Mouse (Mus musculus): ENCODE measurements at regions not wholly inside any gene's neighbourhood (a gene's known extent, or its start where the extent isn't known, plus 50 kb on each side); places are given as distances from the start of the nearest gene placed in this dataset.

DNA sequence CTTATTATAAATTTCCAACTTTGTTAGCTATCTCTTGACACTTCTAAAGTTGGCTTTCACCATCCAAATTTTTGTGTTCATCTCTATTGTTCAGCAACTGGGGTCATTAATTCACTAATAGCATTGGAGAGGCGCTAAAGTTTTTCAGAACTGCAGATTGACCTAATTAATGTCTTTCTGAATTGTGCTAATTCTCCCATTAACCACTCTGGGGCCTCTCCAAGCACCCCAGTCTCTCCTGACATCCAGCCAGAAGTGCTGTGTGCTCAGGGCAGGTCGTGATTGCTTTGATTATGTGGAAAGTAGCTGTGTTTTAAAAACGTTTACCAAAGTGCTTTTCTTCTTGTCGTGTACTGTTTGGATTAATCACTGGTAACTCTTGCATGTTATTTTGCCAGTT, 117.0 kb upstream of the Rbms1 start:
- no peak for DNase-seq

DNA sequence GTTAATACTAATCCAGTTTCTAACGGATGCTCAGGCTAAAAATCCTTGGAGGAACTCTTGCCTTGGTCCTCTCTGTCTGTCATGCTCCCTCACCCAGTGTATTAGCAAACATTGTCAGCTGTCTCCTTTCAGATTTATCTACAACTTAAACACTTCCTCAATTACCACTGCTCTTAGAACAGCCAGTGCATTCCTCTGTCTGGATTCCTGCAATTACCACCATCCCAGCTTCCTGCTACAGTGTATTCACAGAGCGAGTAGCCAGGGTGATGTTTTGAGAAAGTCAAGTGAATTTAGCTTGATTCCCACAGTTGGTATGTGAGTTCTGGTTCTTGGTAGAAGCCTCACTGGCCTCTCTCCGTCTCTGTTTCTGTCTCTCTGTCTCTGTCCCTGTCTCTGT, 108.0 kb upstream of the Rbms1 start:
- DNase-seq = no peak

DNA sequence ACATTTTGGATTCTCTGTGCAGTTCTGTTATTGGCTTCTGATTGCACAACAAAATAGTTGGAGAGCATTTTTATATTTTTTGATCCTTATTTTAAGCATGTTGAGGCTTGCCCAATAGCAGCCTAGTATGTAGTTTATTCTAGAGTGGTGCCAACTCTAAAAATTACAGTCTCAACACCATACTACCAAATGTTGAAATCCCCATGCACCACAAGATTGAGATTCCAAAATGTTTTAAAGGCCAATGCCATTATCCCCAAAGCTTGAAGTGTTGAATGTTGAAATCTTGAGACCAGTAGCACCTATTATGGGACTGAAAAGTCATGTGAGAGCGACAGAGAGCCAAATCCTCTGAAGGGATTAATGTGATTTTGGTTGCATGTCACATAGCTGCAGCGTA, 104.9 kb upstream of the Rbms1 start:
- no peak for DNase-seq

DNA sequence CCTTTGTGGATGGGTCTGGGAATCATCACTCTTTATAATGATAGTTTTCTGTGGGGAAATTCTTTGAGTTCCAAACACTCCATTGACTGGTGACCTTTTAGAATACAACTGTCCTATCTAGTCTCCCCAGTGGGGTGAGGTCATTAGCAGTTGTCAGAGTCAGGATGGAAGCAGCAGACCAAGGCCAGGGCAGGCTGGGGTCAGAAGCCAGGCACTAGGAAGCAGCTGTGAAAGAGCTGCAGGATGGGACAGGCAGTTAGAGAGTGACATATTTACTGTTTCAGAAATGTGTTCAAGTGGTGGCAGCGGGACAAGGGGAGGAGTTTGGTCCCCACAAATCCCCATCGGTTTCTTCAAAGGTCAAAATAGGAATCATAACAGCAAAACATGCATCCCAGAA, 99.1 kb upstream of the Rbms1 start:
- no peak for DNase-seq

DNA sequence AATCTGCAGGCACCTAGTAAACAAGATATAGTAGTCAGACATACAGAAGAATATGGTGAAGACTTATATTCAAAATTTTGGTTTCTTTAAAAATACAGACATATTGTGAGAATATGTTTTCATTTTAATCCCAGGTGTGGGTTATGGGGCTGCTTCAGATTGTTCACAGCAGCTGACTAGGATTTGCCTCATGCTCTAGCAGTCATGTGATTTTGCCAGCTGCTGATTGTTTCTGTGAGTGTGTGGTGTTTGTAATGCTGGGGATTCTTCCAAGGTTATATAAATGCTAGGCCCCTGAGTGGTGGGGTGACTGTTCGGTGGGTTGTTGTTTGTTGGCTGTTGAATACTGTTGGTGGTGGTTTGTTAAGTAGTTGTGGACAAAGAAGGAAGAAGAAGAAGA, 97.9 kb upstream of the Rbms1 start:
- no peak for DNase-seq

DNA sequence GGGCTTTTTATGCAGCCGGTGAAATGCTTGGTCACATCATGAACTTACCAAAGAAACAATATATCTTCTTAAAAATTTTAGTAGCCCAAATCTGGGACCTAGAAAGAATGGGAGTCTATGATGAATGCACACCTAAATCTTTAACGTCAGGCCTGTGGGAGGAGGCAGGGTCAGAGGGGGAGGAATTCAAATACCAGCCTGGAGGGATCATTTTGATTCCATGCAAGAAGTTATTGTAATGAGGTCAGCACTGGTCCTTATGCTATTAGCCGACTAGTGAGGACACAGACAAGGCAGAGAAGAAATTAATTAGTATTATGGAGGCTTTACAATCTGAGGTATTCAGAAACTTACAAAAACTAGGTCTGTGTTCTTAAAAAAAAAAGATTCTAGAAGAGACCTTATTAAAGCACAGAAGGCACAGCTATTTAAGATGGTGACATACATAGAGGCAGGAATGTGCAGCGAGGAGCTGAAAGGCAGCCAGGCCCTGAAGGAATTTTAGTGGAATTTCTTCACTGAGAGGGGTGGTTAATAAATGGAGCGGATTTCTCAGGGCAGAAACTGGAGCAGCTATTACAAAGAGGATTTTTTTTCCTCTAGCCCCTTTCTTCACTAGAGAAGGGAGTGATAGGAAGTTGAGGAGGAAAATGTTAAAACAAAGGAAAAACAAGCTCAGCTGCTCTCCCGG, 95.7 kb upstream of the Rbms1 start:
- no peak for DNase-seq

DNA sequence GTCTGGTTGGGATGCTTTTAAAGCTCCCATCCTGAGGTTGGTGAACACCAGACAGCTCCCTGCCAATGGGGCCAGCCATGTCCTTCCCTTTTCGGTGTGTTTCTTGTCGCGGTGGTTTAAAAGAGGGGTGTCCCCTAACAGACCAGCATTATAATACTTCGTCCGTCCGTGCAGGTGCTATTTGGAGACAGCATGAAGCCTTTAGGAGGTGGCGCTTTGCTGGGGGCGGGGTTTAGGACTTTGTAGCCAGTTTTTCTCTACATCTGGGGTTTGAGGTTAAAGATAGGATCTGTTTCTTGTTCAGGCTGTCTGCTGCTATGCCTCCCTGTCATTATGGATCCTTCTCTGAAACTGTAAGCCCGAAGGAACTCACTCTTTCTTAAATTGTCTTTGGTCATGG, 89.3 kb upstream of the Rbms1 start:
- DNase-seq = no peak

DNA sequence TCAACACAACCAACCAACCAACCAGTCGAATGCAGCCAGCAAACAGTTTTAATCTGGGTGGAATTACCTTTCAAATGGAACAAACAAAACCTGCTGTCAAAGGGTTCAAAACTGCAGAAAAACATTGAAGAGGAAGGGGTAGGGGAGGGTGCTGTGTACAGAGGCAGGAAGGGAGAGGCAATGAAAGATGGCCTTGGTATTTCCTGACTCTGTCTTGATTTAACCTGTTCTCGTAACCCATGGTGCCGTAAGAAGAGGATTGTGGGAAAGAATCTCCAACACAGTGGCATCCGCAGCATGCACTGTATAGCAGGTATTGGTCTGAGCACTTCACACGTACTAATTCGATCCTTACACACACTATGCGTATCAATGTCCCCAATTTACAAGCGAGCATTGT, 88.8 kb upstream of the Rbms1 start:
- DNase-seq = no peak

DNA sequence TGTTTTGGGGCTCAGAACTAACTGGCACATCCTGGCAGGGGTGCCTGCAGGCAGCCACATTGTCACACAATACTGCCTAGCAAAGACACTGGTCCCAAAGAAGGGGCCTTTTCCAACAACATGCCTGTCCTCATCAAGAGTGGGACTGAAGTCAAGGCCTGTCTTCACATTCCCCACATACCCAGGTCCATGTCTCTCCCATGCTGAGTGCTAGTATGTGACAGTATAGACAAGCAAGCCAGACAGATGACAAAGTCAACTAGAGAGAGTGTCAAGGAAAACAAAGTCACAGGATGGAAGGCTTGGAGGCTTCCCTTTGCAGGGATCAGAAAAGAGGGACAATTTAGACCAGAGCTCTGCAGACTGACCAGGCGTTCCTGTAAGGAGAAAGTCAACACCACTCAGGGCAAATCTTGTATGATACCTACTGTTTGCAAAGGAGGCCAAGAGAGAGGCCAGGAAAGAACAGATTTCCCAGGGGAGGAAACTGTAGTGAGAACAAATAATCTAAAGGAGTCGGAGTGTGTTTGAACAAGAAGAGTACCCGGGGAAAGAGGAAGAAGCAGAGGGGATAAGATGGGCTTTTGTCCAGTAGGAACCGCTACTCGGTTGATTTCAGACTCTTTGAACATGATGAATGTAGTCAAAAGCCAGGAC, 83.2 kb upstream of the Rbms1 start:
- no peak for DNase-seq

DNA sequence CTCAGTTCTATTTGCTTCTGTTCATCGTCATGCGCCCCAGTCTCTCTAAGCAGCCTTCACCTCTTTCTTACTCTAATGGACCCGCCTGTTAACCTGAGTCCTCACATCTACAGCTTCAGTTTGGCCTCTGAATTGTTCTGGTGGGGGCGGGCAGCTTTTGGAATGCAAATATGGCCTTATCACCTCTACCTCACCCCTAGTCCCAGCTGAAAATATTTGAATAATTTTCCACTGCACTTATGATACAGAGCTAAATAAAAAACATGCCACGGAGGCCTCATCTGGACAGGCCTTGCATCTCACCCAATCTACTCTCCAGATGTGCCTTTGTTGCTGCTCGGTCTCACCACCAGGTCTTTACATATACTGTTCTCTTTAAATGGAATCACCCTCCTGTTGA, 82.5 kb upstream of the Rbms1 start:
- no peak for DNase-seq

DNA sequence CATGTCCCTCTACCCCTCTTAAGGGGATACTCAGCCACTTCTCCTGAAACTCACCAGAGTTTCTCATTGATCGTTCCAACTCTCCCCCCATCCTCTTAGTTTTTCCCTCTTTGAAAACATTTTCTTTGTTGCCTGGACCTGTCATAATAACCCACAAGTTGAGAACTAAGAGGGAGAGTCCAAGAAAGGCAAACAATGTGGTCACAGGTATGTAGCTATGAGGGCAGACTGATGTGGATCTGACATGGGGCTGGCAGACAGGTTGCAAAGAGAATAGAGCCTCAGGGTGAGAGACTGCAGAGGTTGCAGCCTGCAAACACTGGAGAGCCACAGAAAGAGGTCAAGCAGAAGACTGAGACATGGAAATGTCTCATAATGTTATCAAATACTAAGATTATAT, 69.9 kb upstream of the Rbms1 start:
- DNase-seq = no peak

DNA sequence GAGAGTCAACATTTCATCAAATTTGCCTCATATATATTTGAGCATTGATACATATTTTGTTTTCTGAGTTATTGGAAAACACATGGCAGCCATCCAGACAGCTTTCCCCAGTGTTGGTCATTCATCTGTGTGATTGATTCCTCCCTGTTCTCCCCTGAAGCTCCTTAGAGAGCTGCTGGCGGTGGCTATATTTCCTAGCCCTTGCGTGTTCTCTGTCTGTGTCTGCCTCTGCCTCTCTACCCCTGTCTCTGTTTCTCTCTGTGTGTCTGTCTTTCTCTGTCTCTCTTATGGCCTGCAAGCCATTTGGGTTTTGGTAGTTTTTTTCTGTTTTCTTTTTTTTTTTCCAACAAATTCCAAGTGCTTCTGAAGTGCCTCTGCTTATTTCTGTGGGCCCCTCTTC, 66.7 kb upstream of the Rbms1 start:
- no peak for DNase-seq

DNA sequence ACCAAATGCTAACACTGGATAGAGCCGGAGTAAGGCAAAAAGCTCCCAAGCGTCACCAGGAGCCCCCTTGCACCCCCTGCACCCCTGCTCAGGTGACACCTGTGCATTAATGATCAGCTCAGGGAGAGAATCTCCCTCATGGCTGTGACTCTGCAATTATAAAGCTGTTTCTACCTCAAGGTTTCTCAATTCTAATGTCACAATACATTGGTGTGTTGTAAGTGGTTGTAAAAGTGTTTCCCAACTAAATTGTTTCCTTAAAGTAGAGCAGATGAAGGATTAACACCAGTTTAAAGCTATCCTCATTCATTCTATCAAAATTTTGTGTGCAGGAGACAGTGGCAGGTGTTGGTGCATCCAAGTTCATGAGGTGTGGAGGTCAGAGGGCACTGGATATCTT, 65.6 kb upstream of the Rbms1 start:
- DNase-seq = no peak

DNA sequence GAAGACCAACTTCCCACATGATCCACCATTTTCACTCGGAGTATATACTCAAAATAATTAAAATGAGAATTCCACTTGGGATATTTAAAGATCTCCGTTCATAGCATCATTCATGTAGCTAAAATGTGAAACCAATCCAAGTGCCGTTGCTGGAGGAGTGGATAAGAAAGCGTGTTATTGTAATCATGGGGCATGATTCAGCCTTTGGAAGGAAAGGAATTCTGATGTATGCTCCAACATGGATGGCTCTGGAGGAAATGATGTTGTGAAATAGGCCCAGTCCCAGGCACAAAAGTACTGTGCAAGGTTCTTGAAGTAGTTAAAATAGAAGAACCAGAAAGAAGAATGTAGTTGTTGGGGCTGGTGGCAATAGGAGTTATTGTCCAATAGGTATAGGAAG, 64.7 kb upstream of the Rbms1 start:
- DNase-seq = no peak

DNA sequence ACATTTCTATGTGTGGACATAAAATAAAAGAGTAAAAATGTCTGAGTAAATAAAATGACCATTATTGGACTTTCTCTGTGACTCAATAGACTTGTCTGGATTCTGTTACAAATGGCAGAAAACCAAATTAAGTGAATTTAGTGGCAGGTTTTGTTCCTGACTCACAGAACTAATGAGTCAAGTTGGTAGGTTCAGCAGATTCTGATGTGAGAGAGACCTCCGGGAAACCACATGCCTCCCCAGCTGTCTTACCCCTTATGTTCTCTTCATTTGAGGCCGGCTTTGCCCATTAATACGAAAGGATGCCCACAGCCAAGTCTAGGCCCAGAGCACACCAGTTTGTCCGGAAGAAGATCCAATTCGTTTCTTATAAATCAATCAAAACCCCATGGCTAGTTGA, 59.4 kb upstream of the Rbms1 start:
- no peak for DNase-seq

DNA sequence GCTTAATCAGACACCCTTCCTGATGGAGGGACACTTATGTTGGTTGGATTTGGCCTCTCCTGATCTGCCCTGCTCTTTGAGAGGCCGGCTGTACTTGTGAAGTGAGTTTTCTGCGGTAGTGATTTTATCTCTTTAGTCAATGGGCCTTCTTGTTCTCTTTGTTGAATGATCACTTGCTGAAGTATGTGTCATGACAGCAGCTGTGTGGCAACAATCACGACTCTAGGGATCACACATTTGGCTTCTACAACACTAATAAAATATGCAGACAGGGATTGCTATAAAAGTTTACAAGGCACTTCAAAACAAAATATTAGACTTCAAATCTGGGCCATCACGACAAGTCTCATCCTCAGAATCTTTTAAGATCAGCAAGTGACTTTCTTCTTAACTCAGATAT, 57.8 kb upstream of the Rbms1 start:
- DNase-seq = no peak

DNA sequence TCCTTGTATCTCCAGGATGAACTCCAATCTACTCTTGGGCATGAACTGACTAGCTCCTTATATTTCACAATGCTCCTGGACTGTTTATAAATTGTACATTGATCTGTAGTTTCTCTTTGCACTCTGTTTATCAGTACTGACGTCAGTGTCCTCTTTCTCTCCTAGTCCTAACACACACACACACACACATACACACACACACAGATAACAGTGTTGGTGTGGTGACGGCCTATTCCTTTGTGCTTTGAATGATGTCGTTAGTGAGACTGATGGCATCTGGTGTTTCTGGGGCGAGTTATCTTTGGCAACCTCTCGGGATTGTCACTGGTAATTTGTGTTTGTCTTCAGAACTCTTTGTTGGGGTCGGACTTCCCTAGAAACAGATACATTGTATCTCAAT, 50.0 kb upstream of the Rbms1 start:
- DNase-seq = no peak
